Mouse (Mus musculus) 3T3-L1 (cell line): ENCODE results near the gene Tgds.
A peak's percentile ranks its signal among the peaks of the same experiment; 100 is the strongest.
"Not testable (repeated sequence)": the region's sequence is repeated elsewhere in the genome, so short reads cannot be mapped to it uniquely, and the experiment has no call there.

ENCODE experiments used
- DNase-seq: peaks from one replicate; pipeline ENCODE4 v3.0.0-alpha.2; 2015; ENCODE audit warnings: low read depth, low spot score

Tgds gene

GRCm38 (mm10) chr14:118132642-118132977 is at the start of gene Tgds:
Gene Tgds (minus strand): TSS chr14:118132755.
- peak; percentile 99 for DNase-seq

GRCm38 (mm10) chr14:118180711-118181177 is 48.2 kb upstream of the Tgds start:
- DNase-seq, result no peak

GRCm38 (mm10) chr14:118180117-118180557 is 47.6 kb upstream of the Tgds start:
- DNase-seq, result peak; percentile 51

- DNase-seq, result peak; percentile 15
Measured at GRCm38 (mm10) chr14:118179701-118180100, 47.1 kb upstream of the Tgds start.

GRCm38 (mm10) chr14:118179251-118179650 is 46.7 kb upstream of the Tgds start:
- DNase-seq, result peak; percentile 58

GRCm38 (mm10) chr14:118175694-118176085 is 43.1 kb upstream of the Tgds start:
- no peak for DNase-seq

- DNase-seq, result no peak
Measured at GRCm38 (mm10) chr14:118175071-118175693, 42.6 kb upstream of the Tgds start.

- peak; percentile 23 for DNase-seq
Measured at GRCm38 (mm10) chr14:118173590-118174203, 41.1 kb upstream of the Tgds start.

GRCm38 (mm10) chr14:118168776-118169175 is 36.2 kb upstream of the Tgds start:
- DNase-seq, result peak; percentile 6

- no peak for DNase-seq
Measured at GRCm38 (mm10) chr14:118162640-118163039, 30.1 kb upstream of the Tgds start.

GRCm38 (mm10) chr14:118161751-118162150 is 29.2 kb upstream of the Tgds start:
- no peak for DNase-seq

- DNase-seq, result peak; percentile 46
Measured at GRCm38 (mm10) chr14:118157146-118157545, 24.6 kb upstream of the Tgds start.

GRCm38 (mm10) chr14:118156740-118157139 is 24.2 kb upstream of the Tgds start:
- DNase-seq, result no peak

GRCm38 (mm10) chr14:118156056-118156455 is 23.5 kb upstream of the Tgds start:
- DNase-seq, result not testable (repeated sequence)

GRCm38 (mm10) chr14:118152294-118152651 is 19.7 kb upstream of the Tgds start:
- no peak for DNase-seq

- peak; percentile 70 for DNase-seq
Measured at GRCm38 (mm10) chr14:118151651-118152293, 19.2 kb upstream of the Tgds start.

GRCm38 (mm10) chr14:118150656-118151551 is 18.3 kb upstream of the Tgds start:
- no peak for DNase-seq

- DNase-seq, result no peak
Measured at GRCm38 (mm10) chr14:118148554-118148953, 16.0 kb upstream of the Tgds start.

GRCm38 (mm10) chr14:118148046-118148445 is 15.5 kb upstream of the Tgds start:
- DNase-seq, result no peak

GRCm38 (mm10) chr14:118142283-118142682 is 9.7 kb upstream of the Tgds start:
- no peak for DNase-seq

GRCm38 (mm10) chr14:118137487-118137886 is 4.9 kb upstream of the Tgds start:
- DNase-seq, result peak; percentile 56
